Mouse (Mus musculus) heart, embryonic 16.5 days (tissue): ENCODE results near the gene Hemk1. TPM values are rescaled to one million over a fixed set of nuclear protein-coding genes. Genes with fewer than 3 reads are reported as not detected.

Experiments used
- ATAC-seq: fragments of 200-750 bp; cut with Nextera tagmentation; replicated peaks from 2 replicates; pipeline ENCODE4 v1.8.0; 2017; ENCODE audit warnings: moderate number of reproducible peaks; ENCODE audit not compliant: insufficient read depth, low FRiP score; ENCODE audit errors: extremely low read depth
- H3K27ac ChIP-seq: fragments of 300-500 bp; sonication (generic); 2 replicates; pipeline ENCODE4 v1.5.1; 2014; ENCODE audit warnings: mild to moderate bottlenecking, low read length, control low read depth, moderate library complexity
- H3K27me3 ChIP-seq: fragments of 300-500 bp; sonication (generic); 2 replicates; pipeline ENCODE4 v1.6.1; 2014; ENCODE audit warnings: low read length, mixed read lengths; ENCODE audit not compliant: control insufficient read depth, insufficient read depth
- H3K36me3 ChIP-seq: fragments of 300-500 bp; sonication (generic); 2 replicates; pipeline ENCODE4 v1.6.1; 2014; ENCODE audit not compliant: control insufficient read depth, insufficient read depth
- H3K4me1 ChIP-seq: fragments of 300-500 bp; sonication (generic); 2 replicates; pipeline ENCODE4 v1.6.1; 2014; ENCODE audit warnings: low read length, mixed read lengths; ENCODE audit not compliant: control insufficient read depth, insufficient read depth
- H3K4me2 ChIP-seq: fragments of 300-500 bp; sonication (generic); 2 replicates; pipeline ENCODE4 v1.6.1; 2014; ENCODE audit warnings: low read depth, mild to moderate bottlenecking, control low read depth, low read length
- H3K4me3 ChIP-seq: fragments of 300-500 bp; sonication (generic); 2 replicates; pipeline ENCODE4 v1.5.1; 2014; ENCODE audit warnings: mild to moderate bottlenecking, control low read depth, low read length
- H3K9ac ChIP-seq: fragments of 300-500 bp; sonication (generic); 2 replicates; pipeline ENCODE4 v1.6.1; 2014; ENCODE audit warnings: low read length, control low read depth
- H3K9me3 ChIP-seq: fragments of 300-500 bp; sonication (generic); replicated peaks from 2 replicates; pipeline ENCODE4 v1.6.1; 2016; ENCODE audit warnings: low read length; ENCODE audit not compliant: control insufficient read depth
- WGBS: fragments of 180-500 bp; shearing (Covaris S2); extraction: QIAGEN DNeasy Blood & Tissue Kit; methylation state at CpG from one replicate; pipeline ENCODE4 v1.1.7; 2014; 5-methylcytosine and 5-hydroxymethylcytosine counted together
- polyA plus RNA-seq: library from polyadenylated mRNA; unstranded; fragments of >200 nt; fragmentation: Nextera tagmentation; extraction: Ambion mirVana; gene quantifications from 2 replicates; pipeline ENCODE4 v1.2.1, GENCODE M21; 2015

The Hemk1 gene
- polyA plus RNA-seq, 1 experiment from 2014 or later = 10.2 TPM

- Histone ChIP-seq H3K4me1 (peaks cover 28% of the 10 kb centered on the region), H3K9me3 (no peaks in the 10 kb centered on the region), H3K4me2 (peak overlapping the region; percentile 82), H3K27ac (peak overlapping the region; percentile 75), H3K27me3 (no peaks in the 10 kb centered on the region), H3K4me3 (peak overlapping the region; percentile 69), H3K9ac (peak overlapping the region; percentile 73), H3K36me3 (peaks cover 11% of the 10 kb centered on the region)
- under 1% methylated on average over 14 of the region's 14 CpGs for WGBS
- ATAC-seq = peak; percentile 5; the same call in 1 of the 2 replicates
Observed at GRCm38 (mm10) chr9:107296041-107296440, 42.1 kb downstream of the Hemk1 start.

GRCm38 (mm10) chr9:107296016-107296040 is 42.3 kb downstream of the Hemk1 start, which contains the start of gene Cish:
Gene Cish (plus strand): TSS chr9:107296026.
- Histone ChIP-seq H3K27ac (peak within 1 kb of the TSS; percentile 94), H3K9ac (peak within 1 kb of the TSS; percentile 85), H3K27me3 (no peaks in the 10 kb centered on the region), H3K36me3 (peaks cover 8% of the 10 kb centered on the region), H3K9me3 (no peaks in the 10 kb centered on the region), H3K4me1 (peaks cover 28% of the 10 kb centered on the region), H3K4me3 (peak within 1 kb of the TSS; percentile 69), H3K4me2 (peak within 1 kb of the TSS; percentile 82)
- no peak for ATAC-seq

- WGBS = 26% methylated on average over 4 of the region's 4 CpGs
- Histone ChIP-seq H3K36me3 (peaks cover 6% of the 10 kb centered on the region), H3K27me3 (no peaks in the 10 kb centered on the region), H3K9ac (no peak overlapping the region; the same call in 1 of the 2 replicates), H3K27ac (peak overlapping the region; percentile 75; the same call in 1 of the 2 replicates), H3K4me3 (peak overlapping the region; percentile 69), H3K9me3 (no peaks in the 10 kb centered on the region), H3K4me2 (peak overlapping the region; percentile 82), H3K4me1 (peaks cover 28% of the 10 kb centered on the region)
- ATAC-seq = no peak
Observed at GRCm38 (mm10) chr9:107295616-107296015, 42.5 kb downstream of the Hemk1 start.

GRCm38 (mm10) chr9:107294249-107294648 is 43.9 kb downstream of the Hemk1 start:
- Histone ChIP-seq H3K9me3 (no peaks in the 10 kb centered on the region), H3K4me1 (peaks cover 31% of the 10 kb centered on the region), H3K4me2 (no peak overlapping the region), H3K4me3 (no peak overlapping the region), H3K9ac (no peak overlapping the region), H3K27me3 (no peaks in the 10 kb centered on the region), H3K36me3 (no peaks in the 10 kb centered on the region), H3K27ac (no peak overlapping the region)
- no peak for ATAC-seq
- 7% methylated on average over 6 of the region's 6 CpGs for WGBS

- H3K9me3 ChIP-seq = no peaks in the 10 kb centered on the region
- H3K27me3 ChIP-seq = no peaks in the 10 kb centered on the region
- 26% methylated on average over 10 of the region's 10 CpGs for WGBS
- H3K4me1 ChIP-seq = peaks cover 17% of the 10 kb centered on the region
- no peak overlapping the region for H3K4me2 ChIP-seq
- ATAC-seq = no peak
- H3K27ac ChIP-seq = no peak overlapping the region
- no peak overlapping the region for H3K9ac ChIP-seq
- H3K4me3 ChIP-seq = no peak overlapping the region
- no peaks in the 10 kb centered on the region for H3K36me3 ChIP-seq
Observed at GRCm38 (mm10) chr9:107290897-107291296, 47.3 kb downstream of the Hemk1 start.

- Histone ChIP-seq H3K4me1 (peaks cover 11% of the 10 kb centered on the region), H3K27ac (peak within 1 kb of the TSS; percentile 54), H3K36me3 (no peaks in the 10 kb centered on the region), H3K27me3 (no peaks in the 10 kb centered on the region), H3K4me3 (peak within 1 kb of the TSS; percentile 63), H3K9me3 (no peaks in the 10 kb centered on the region), H3K9ac (peak within 1 kb of the TSS; percentile 64), H3K4me2 (peak within 1 kb of the TSS; percentile 88)
- ATAC-seq = peak; percentile 84
- WGBS = 2% methylated on average over 49 of the region's 49 CpGs
Observed at GRCm38 (mm10) chr9:107289211-107290076, 48.7 kb downstream of the Hemk1 start, which contains the start of gene Mapkapk3. Gene Mapkapk3 (minus strand): TSS chr9:107289877.

GRCm38 (mm10) chr9:107288711-107289110 is 49.4 kb downstream of the Hemk1 start:
- peak overlapping the region; percentile 19 for H3K27ac ChIP-seq
- no peak for ATAC-seq

GRCm38 (mm10) chr9:107288105-107288650 is 50.0 kb downstream of the Hemk1 start:
- no peak overlapping the region for H3K9ac ChIP-seq
- WGBS = 76% methylated on average over 14 of the region's 14 CpGs

More at GRCm38 (mm10) chr9:107288711-107289110, 49.4 kb downstream of the Hemk1 start:
- 38% methylated on average over 8 of the region's 8 CpGs for WGBS
- H3K9me3 ChIP-seq = no peaks in the 10 kb centered on the region
- no peaks in the 10 kb centered on the region for H3K36me3 ChIP-seq
- H3K4me2 ChIP-seq = peak overlapping the region; percentile 88
- no peaks in the 10 kb centered on the region for H3K27me3 ChIP-seq
- H3K4me3 ChIP-seq = peak overlapping the region; percentile 63
- peaks cover 9% of the 10 kb centered on the region for H3K4me1 ChIP-seq
- peak overlapping the region; percentile 64 for H3K9ac ChIP-seq

GRCm38 (mm10) chr9:107287294-107287693 is 50.9 kb downstream of the Hemk1 start:
- 67% methylated on average over 2 of the region's 2 CpGs for WGBS
- ATAC-seq = no peak
- Histone ChIP-seq H3K4me1 (peaks cover 9% of the 10 kb centered on the region), H3K27ac (no peak overlapping the region), H3K9ac (no peak overlapping the region), H3K9me3 (no peaks in the 10 kb centered on the region), H3K4me2 (no peak overlapping the region), H3K36me3 (no peaks in the 10 kb centered on the region), H3K27me3 (no peaks in the 10 kb centered on the region), H3K4me3 (no peak overlapping the region)

More at GRCm38 (mm10) chr9:107288105-107288650, 50.0 kb downstream of the Hemk1 start:
- Histone ChIP-seq H3K27ac (no peak overlapping the region), H3K4me1 (peaks cover 9% of the 10 kb centered on the region), H3K4me2 (peak overlapping the region; percentile 88), H3K36me3 (no peaks in the 10 kb centered on the region), H3K4me3 (no peak overlapping the region), H3K9me3 (no peaks in the 10 kb centered on the region), H3K27me3 (no peaks in the 10 kb centered on the region)
- ATAC-seq = no peak
